8 mouse cellular contexts compared by ENCODE assay signal in genomic region chr2:158768350-158768749, GRCm38 (mm10). TPM values are rescaled to one million over a fixed set of nuclear protein-coding genes. Genes with fewer than 3 reads are reported as not detected.
A peak's percentile ranks its signal among the peaks of the same experiment; 100 is the strongest.
DNase-seq lines count a peak whose midpoint lies in the region; ATAC-seq and TF ChIP-seq lines count a peak whose summit lies in the region.

No protein-coding gene starts in this region.

- peaks cover 50% of the 10 kb centered on the region for H3K4me1 ChIP-seq in midbrain, embryonic 13.5 days (replicated peaks)

- H3K9ac ChIP-seq in midbrain, embryonic 13.5 days (replicated peaks): peak overlapping the region; percentile 73

- peak; percentile 56 for ATAC-seq in erythroid progenitor cell, adult 5-6 weeks (replicated peaks; ENCODE audit: low FRiP score, poor library complexity, severe bottlenecking)
- no peak for ATAC-seq in midbrain, embryonic 13.5 days

- no peaks in the 10 kb centered on the region for H3K36me3 ChIP-seq in midbrain, embryonic 13.5 days

- H3K27me3 ChIP-seq in midbrain, embryonic 13.5 days: no peaks in the 10 kb centered on the region

- TF ChIP-seq CTCF in layer of hippocampus, adult 2 months (conservative IDR thresholded peaks at IDR 0.05): no peak

- H3K4me2 ChIP-seq in midbrain, embryonic 13.5 days (replicated peaks): peak overlapping the region; percentile 97

- DNase-seq in layer of hippocampus, adult 2 months (ENCODE audit: low spot score in 2 of 2): no peak
- no peak for DNase-seq in layer of hippocampus, adult 11-12 months (ENCODE audit: low spot score)
- peak; percentile 62 for DNase-seq in NIH3T3 (ENCODE audit: low read depth)
- peak; percentile 45 for DNase-seq in kidney, postnatal 10 days
- DNase-seq in thymus, postnatal 14 days: peak; percentile 81
- DNase-seq in left cerebral cortex, postnatal 36 days (ENCODE audit: low spot score in 2 of 2): no peak

- WGBS in midbrain, embryonic 13.5 days: under 1% methylated on average over 37 of the region's 37 CpGs

- H3K4me3 ChIP-seq in layer of hippocampus, adult 2 months: peak overlapping the region; percentile 70
- peak overlapping the region; percentile 62 for H3K4me3 ChIP-seq in midbrain, embryonic 13.5 days (replicated peaks)

- intact Hi-C loops in left cerebral cortex, postnatal 36 days (cut with DNase I): no loop called here

- H3K27ac ChIP-seq in layer of hippocampus, adult 2 months: no peak overlapping the region
- H3K27ac ChIP-seq in midbrain, embryonic 13.5 days: 0 out of 2 replicates have a peak overlapping the region, but pooled peaks have one; percentile 47

- no peaks in the 10 kb centered on the region for H3K9me3 ChIP-seq in midbrain, embryonic 13.5 days

RNA-seq across cellular contexts. Expression of gene Fam83d, which starts 0.5 kb away (rescaled TPM):
- 1 to 10 TPM; 4.7 to 6.0 TPM for total RNA-seq in layer of hippocampus, adult 2 months (2021)
- 24.3 and 33.2 TPM in 2 replicates for total RNA-seq in erythroid progenitor cell, adult 5-6 weeks (2015; ENCODE audit: low replicate concordance)
- 26.9 and 28.9 TPM in 2 replicates for total RNA-seq in erythroid progenitor cell, adult 5-6 weeks (2017; ENCODE audit: low replicate concordance)
- 16.6 and 17.6 TPM in 2 replicates for polyA plus RNA-seq in midbrain, embryonic 13.5 days (2015; fragmentation: Nextera tagmentation; extraction: Ambion mirVana)
- total RNA-seq in left cerebral cortex, postnatal 36 days (2021): 1 to 10 TPM; 1.6 to 2.2 TPM

RNA-seq across cellular contexts. Expression of gene Dhx35, which starts 26.3 kb away (rescaled TPM):
- total RNA-seq in layer of hippocampus, adult 2 months (2021): 10 to 100 TPM; 17.2 to 19.3 TPM
- total RNA-seq in erythroid progenitor cell, adult 5-6 weeks (2015; ENCODE audit: low replicate concordance): 3.2 and 4.6 TPM in 2 replicates
- total RNA-seq in erythroid progenitor cell, adult 5-6 weeks (2017; ENCODE audit: low replicate concordance): 2.3 and 4.0 TPM in 2 replicates
- polyA plus RNA-seq in midbrain, embryonic 13.5 days (2015; fragmentation: Nextera tagmentation; extraction: Ambion mirVana): 14.9 and 15.6 TPM in 2 replicates
- total RNA-seq in left cerebral cortex, postnatal 36 days (2021): 10 to 100 TPM; 15.7 to 17.4 TPM

Comparison
In these comparisons a context has a peak if more than half of its experiments do, and no peak if none do; other contexts are left out.
1. DNase-seq: peak in NIH3T3 (single experiment), kidney, postnatal 10 days (single experiment) and thymus, postnatal 14 days (single experiment); none in layer of hippocampus, adult 2 months (0 of 2), layer of hippocampus, adult 11-12 months (single experiment) and left cerebral cortex, postnatal 36 days (0 of 2).